Mouse (Mus musculus): Measurements from ENCODE around the gene Skil. TPM values are rescaled to one million over a fixed set of nuclear protein-coding genes. Genes with fewer than 3 reads are reported as not detected.

Skil gene
- polyA plus RNA-seq, 1 experiment from 2014 or later, result 19.9 TPM

DNA sequence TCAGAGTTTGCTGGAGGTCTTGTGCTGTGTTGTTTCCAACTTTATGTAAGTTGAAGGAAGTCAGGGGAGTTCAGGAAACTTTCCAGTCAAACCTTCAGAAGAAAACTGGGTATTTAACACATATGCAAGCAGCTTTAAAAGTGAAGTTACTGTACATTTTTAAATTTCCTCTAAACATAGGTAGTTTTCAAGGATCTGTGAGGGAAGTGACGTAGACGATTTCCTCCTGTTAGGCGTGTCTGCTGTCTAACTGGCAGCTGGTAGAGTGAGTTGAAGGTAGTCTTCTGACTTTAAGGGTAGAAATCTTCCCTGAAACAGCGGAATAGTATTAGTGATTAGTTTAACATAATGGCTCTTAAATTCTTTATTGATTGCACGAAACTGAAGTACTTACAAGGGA is 5.2 kb downstream of the Skil start:
- Histone ChIP-seq H3K9ac (no peak overlapping the region), H3K36me3 (peaks cover 15% of the 10 kb centered on the region; the same call in 1 of the 2 replicates), H3K4me1 (peaks cover 44% of the 10 kb centered on the region), H3K9me3 (replicated peaks) (no peaks in the 10 kb centered on the region), H3K27ac (no peak overlapping the region), H3K4me3 (replicated peaks) (no peak overlapping the region), H3K27me3 (no peaks in the 10 kb centered on the region), H3K4me2 (peak overlapping the region; percentile 35; the same call in 1 of the 2 replicates)
- 79% methylated on average over 5 of the region's 5 CpGs for WGBS
- no peak for ATAC-seq (replicated peaks; ENCODE audit: low FRiP score)

DNA sequence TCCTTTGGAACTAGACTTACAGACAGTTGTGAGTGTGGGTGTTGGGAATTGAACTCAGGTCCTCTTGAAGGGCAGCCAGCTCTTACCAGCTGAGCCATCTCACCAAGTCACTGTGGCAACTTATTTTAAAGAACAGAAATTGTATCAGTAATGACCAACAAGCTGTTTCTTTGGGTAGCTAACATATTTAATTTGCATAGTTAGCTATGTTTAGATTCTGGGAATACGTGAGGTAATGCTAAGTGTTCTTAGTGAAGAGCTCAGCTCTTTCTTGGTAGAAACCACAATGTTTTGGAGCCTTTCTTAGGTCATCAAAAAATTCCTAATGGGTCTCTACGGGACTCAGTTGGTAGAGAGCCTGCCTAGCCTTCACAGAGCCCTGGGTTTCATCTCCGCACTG is 5.9 kb downstream of the Skil start:
- Histone ChIP-seq H3K9ac (no peak overlapping the region), H3K36me3 (peaks cover 15% of the 10 kb centered on the region; the same call in 1 of the 2 replicates), H3K9me3 (replicated peaks) (no peaks in the 10 kb centered on the region), H3K27ac (no peak overlapping the region), H3K4me3 (replicated peaks) (no peak overlapping the region), H3K27me3 (no peaks in the 10 kb centered on the region), H3K4me1 (peaks cover 45% of the 10 kb centered on the region), H3K4me2 (no peak overlapping the region)
- ATAC-seq (replicated peaks; ENCODE audit: low FRiP score), result no peak
- 91% methylated on average over 3 of the region's 3 CpGs for WGBS

GRCm38 (mm10) chr3:31104936-31105335 is 10.1 kb downstream of the Skil start:
- Histone ChIP-seq H3K4me1 (peaks cover 16% of the 10 kb centered on the region), H3K4me3 (replicated peaks) (no peak overlapping the region), H3K27ac (no peak overlapping the region), H3K27me3 (no peaks in the 10 kb centered on the region), H3K4me2 (no peak overlapping the region), H3K36me3 (no peaks in the 10 kb centered on the region), H3K9me3 (replicated peaks) (no peaks in the 10 kb centered on the region), H3K9ac (no peak overlapping the region)
- WGBS, result 61% methylated on average over 6 of the region's 6 CpGs
- no peak for ATAC-seq (replicated peaks; ENCODE audit: low FRiP score)

- Histone ChIP-seq H3K9ac (no peak overlapping the region), H3K27ac (no peak overlapping the region), H3K27me3 (no peaks in the 10 kb centered on the region), H3K4me3 (replicated peaks) (no peak overlapping the region), H3K4me1 (peaks cover 9% of the 10 kb centered on the region; the same call in 1 of the 2 replicates), H3K4me2 (no peak overlapping the region), H3K9me3 (replicated peaks) (no peaks in the 10 kb centered on the region), H3K36me3 (no peaks in the 10 kb centered on the region)
- WGBS, result 89% methylated on average over 6 of the region's 6 CpGs
- no peak for ATAC-seq (replicated peaks; ENCODE audit: low FRiP score)
These were observed 11.7 kb downstream of the Skil start for GRCm38 (mm10) chr3:31106597-31106996.

- Histone ChIP-seq H3K4me2 (no peak overlapping the region), H3K4me3 (replicated peaks) (no peak overlapping the region), H3K9me3 (replicated peaks) (no peaks in the 10 kb centered on the region), H3K27ac (no peak overlapping the region), H3K36me3 (peaks cover 5% of the 10 kb centered on the region), H3K4me1 (peaks cover 9% of the 10 kb centered on the region; the same call in 1 of the 2 replicates), H3K27me3 (no peaks in the 10 kb centered on the region), H3K9ac (no peak overlapping the region)
- no peak for ATAC-seq (replicated peaks; ENCODE audit: low FRiP score)
- 81% methylated on average over 4 of the region's 4 CpGs for WGBS
These were observed 12.8 kb downstream of the Skil start for GRCm38 (mm10) chr3:31107674-31108073.

GRCm38 (mm10) chr3:31109108-31109507 is 14.2 kb downstream of the Skil start:
- Histone ChIP-seq H3K4me2 (no peak overlapping the region), H3K4me3 (replicated peaks) (no peak overlapping the region), H3K4me1 (peaks cover 7% of the 10 kb centered on the region; the same call in 1 of the 2 replicates), H3K9me3 (replicated peaks) (no peaks in the 10 kb centered on the region), H3K27ac (no peak overlapping the region), H3K9ac (no peak overlapping the region), H3K27me3 (no peaks in the 10 kb centered on the region), H3K36me3 (peaks cover 19% of the 10 kb centered on the region)
- no peak for ATAC-seq (replicated peaks; ENCODE audit: low FRiP score)
- WGBS, result 80% methylated on average over 3 of the region's 3 CpGs

DNA sequence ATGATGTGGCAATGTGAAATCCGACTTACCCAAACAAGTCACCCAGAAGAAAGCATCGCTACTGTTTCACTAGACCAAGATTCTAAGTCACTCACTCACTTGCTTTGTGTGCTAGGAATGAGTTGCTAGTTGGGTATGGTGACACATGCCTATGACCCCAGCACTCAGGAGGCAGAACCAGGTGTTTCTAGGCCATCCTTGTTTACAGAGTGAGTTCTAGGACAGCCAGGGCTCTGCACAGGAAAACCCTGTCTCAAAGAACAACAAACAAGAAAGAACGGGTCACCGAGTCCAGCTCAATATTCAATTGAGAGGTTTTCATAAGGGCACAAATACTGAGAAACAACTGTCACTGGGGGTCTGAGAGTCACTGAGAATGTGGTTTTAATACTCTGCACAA is 28.2 kb downstream of the Skil start:
- Histone ChIP-seq H3K27me3 (no peaks in the 10 kb centered on the region), H3K36me3 (peaks cover 46% of the 10 kb centered on the region), H3K9me3 (replicated peaks) (no peaks in the 10 kb centered on the region), H3K27ac (no peak overlapping the region), H3K4me1 (peaks cover 10% of the 10 kb centered on the region; the same call in 1 of the 2 replicates), H3K4me3 (replicated peaks) (no peak overlapping the region), H3K4me2 (no peak overlapping the region), H3K9ac (no peak overlapping the region)
- WGBS, result 89% methylated on average over 4 of the region's 4 CpGs
- ATAC-seq (replicated peaks; ENCODE audit: low FRiP score), result no peak

DNA sequence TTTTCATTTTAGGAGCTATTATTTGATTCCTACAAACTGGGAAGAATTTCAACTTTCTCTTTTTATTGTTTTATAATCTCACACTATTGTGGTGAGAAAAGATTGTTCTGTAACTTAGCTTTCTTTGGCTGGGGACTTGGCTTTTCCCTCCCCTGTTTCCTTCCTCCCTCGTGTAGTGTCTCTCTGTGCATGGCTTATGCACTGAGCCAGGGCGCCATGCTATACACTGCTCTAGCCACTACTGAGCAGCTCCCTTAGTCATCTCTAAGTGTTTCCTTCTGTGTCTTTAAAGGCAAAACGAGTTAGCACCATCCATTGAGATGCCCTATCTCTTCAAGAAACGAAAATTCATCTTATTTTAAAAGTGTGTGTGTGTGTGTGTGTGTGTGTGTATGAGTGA is 31.4 kb downstream of the Skil start:
- no peak for ATAC-seq (replicated peaks; ENCODE audit: low FRiP score)
- no peak overlapping the region for H3K4me2 ChIP-seq
- 52% methylated on average over 4 of the region's 4 CpGs for WGBS
- H3K36me3 ChIP-seq, result peaks cover 18% of the 10 kb centered on the region
- 0 out of 2 replicates have a peak, but pooled peaks cover 4% of the 10 kb centered on the region for H3K4me1 ChIP-seq
- H3K27ac ChIP-seq, result no peak overlapping the region
- no peaks in the 10 kb centered on the region for H3K27me3 ChIP-seq
- H3K4me3 ChIP-seq (replicated peaks), result no peak overlapping the region
- no peak overlapping the region for H3K9ac ChIP-seq
- H3K9me3 ChIP-seq (replicated peaks), result no peaks in the 10 kb centered on the region

DNA sequence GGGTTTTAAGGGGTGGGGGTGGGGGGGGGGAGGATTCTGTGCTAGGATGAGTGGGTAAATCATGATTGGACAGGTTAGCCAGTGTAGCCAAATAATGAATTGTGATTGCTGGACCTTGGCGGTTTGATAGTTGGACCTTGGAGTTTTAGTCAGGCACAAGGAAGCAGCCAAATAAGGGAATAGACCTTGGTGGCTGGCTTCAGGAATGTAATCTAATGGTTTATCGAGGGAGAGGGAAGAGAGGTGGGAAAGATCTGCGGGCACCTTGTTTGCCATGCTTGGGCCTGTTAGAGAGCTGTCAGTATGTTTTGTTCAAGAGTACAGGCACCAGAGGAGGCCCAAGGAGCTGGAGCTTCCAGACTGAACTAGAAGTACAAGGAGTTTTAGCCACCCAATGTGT is 32.0 kb downstream of the Skil start:
- ATAC-seq (replicated peaks; ENCODE audit: low FRiP score), result peak; percentile 54; the same call in 1 of the 2 replicates
- Histone ChIP-seq H3K27me3 (no peaks in the 10 kb centered on the region), H3K27ac (peak overlapping the region; percentile 32), H3K9ac (no peak overlapping the region), H3K4me2 (no peak overlapping the region), H3K4me3 (replicated peaks) (no peak overlapping the region), H3K9me3 (replicated peaks) (no peaks in the 10 kb centered on the region), H3K4me1 (0 out of 2 replicates have a peak, but pooled peaks cover 4% of the 10 kb centered on the region), H3K36me3 (peaks cover 17% of the 10 kb centered on the region)
- 70% methylated on average over 3 of the region's 3 CpGs for WGBS

DNA sequence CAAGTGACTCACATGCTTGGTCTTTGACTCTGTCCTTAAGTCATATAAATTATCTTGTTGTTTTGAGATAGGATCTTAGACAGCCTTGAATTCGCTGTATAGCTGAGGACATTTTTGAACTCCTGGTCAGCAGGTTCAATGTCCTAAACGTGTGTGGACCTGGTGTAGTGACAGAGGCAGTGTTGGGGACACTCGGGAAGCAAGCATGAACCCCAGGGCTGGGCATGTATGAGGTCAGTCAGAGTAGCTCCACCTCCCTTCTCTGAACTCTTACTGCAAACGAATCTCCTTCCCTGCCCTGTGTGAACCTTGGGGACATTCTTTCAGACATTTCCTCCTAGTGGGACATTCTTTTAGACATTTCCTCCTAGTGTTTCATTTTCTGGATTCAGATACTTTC is 34.9 kb downstream of the Skil start:
- no peak for ATAC-seq (replicated peaks; ENCODE audit: low FRiP score)
- Histone ChIP-seq H3K27me3 (no peaks in the 10 kb centered on the region), H3K9ac (no peak overlapping the region), H3K4me3 (replicated peaks) (no peak overlapping the region), H3K4me1 (0 out of 2 replicates have a peak, but pooled peaks cover 4% of the 10 kb centered on the region), H3K9me3 (replicated peaks) (no peaks in the 10 kb centered on the region), H3K36me3 (no peaks in the 10 kb centered on the region), H3K27ac (no peak overlapping the region), H3K4me2 (no peak overlapping the region)
- WGBS, result 26% methylated on average over 4 of the region's 4 CpGs

DNA sequence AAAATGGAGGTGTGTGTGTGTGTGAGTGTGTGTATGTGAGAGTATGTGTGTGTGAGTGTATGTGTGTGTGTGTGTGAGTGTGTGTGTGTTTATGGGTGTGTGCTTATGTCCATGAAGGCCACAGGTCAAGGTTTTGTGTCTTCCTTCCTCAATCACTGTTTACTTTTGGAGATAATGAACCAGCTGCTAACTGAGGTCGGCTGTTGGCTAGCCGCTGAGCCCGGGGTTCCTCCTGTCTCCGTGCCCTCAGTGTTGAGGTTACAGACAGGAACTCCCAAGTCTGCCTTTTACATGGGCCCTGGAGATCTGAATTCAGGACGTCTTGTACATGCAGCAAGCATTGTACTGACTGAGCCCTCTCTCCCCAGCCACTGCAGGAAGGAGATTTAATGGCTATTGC is 38.8 kb downstream of the Skil start:
- H3K4me2 ChIP-seq, result no peak overlapping the region
- H3K9ac ChIP-seq, result no peak overlapping the region
- ATAC-seq (replicated peaks; ENCODE audit: low FRiP score), result 0 out of 2 replicates have a peak, but pooled peaks have one; percentile 8
- no peaks in the 10 kb centered on the region for H3K9me3 ChIP-seq (replicated peaks)
- H3K4me1 ChIP-seq, result no peaks in the 10 kb centered on the region
- no peak overlapping the region for H3K4me3 ChIP-seq (replicated peaks)
- H3K36me3 ChIP-seq, result no peaks in the 10 kb centered on the region
- H3K27me3 ChIP-seq, result no peaks in the 10 kb centered on the region
- no peak overlapping the region for H3K27ac ChIP-seq
- 27% methylated on average over 5 of the region's 5 CpGs for WGBS

DNA sequence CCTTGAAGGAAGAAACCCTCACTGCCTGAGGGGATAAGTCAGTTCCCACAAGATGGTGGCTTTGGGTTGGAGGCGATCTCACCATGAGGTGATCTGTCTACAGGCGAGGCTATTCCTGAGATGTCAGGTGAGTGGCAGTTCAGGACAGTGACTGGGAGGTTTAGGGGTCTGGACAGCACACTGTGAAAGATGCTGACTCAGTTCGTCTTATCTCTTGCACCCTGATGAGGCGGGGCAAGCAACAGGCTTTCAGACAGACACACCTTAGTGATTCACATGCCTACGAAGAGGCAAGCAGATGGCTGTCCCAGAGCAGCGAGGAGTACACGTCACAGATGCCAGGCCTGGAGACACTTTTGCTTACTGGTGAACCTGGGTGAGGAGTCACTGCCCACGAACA is 39.4 kb downstream of the Skil start:
- H3K27ac ChIP-seq, result no peak overlapping the region

GRCm38 (mm10) chr3:31134696-31135095 is 39.8 kb downstream of the Skil start:
- no peak overlapping the region for H3K4me3 ChIP-seq (replicated peaks)
- H3K9me3 ChIP-seq (replicated peaks), result no peaks in the 10 kb centered on the region
- H3K9ac ChIP-seq, result no peak overlapping the region
- no peaks in the 10 kb centered on the region for H3K4me1 ChIP-seq
- H3K36me3 ChIP-seq, result no peaks in the 10 kb centered on the region
- no peak for ATAC-seq (replicated peaks; ENCODE audit: low FRiP score)
- H3K27ac ChIP-seq, result no peak overlapping the region
- H3K27me3 ChIP-seq, result no peaks in the 10 kb centered on the region
- WGBS, result 23% methylated on average over 7 of the region's 7 CpGs
- H3K4me2 ChIP-seq, result no peak overlapping the region

More for the DNA sequence above, 39.4 kb downstream of the Skil start:
- no peaks in the 10 kb centered on the region for H3K27me3 ChIP-seq
- no peak overlapping the region for H3K4me3 ChIP-seq (replicated peaks)
- no peaks in the 10 kb centered on the region for H3K36me3 ChIP-seq
- H3K9me3 ChIP-seq (replicated peaks), result no peaks in the 10 kb centered on the region
- H3K9ac ChIP-seq, result no peak overlapping the region
- H3K4me2 ChIP-seq, result no peak overlapping the region
- WGBS, result 75% methylated on average over 8 of the region's 8 CpGs
- no peaks in the 10 kb centered on the region for H3K4me1 ChIP-seq
- peak; percentile 71 for ATAC-seq (replicated peaks; ENCODE audit: low FRiP score)
